Mouse (Mus musculus) heart, embryonic 13.5 days (tissue): ENCODE measurements at regions not wholly inside any gene's neighbourhood (a gene's known extent, or its start where the extent isn't known, plus 50 kb on each side); places are given as distances from the start of the nearest gene placed in this dataset.
"Not testable (repeated sequence)": the region's sequence is repeated elsewhere in the genome, so short reads cannot be mapped to it uniquely, and the experiment has no call there.

Experiments
- ATAC-seq: fragments of 200-750 bp; cut with Nextera tagmentation; 2 replicates; pipeline ENCODE4 v1.8.0; 2017; ENCODE audit warnings: moderate TSS enrichment; ENCODE audit not compliant: insufficient number of reproducible peaks, low FRiP score, low TSS enrichment; ENCODE audit errors: extremely low read depth
- H3K27ac ChIP-seq: fragments of 300-500 bp; sonication (generic); replicated peaks from 2 replicates; pipeline ENCODE4 v1.5.1; 2015; ENCODE audit warnings: moderate library complexity, mild to moderate bottlenecking, inconsistent platforms
- H3K27me3 ChIP-seq: fragments of 300-500 bp; sonication (generic); replicated peaks from 2 replicates; pipeline ENCODE4 v1.6.1; 2015; ENCODE audit warnings: mild to moderate bottlenecking, inconsistent platforms
- H3K36me3 ChIP-seq: fragments of 300-500 bp; sonication (generic); 2 replicates; pipeline ENCODE4 v1.6.1; 2015; ENCODE audit warnings: mild to moderate bottlenecking, inconsistent platforms
- H3K4me1 ChIP-seq: fragments of 300-500 bp; sonication (generic); 2 replicates; pipeline ENCODE4 v1.6.1; 2015; ENCODE audit warnings: inconsistent platforms
- H3K4me2 ChIP-seq: fragments of 300-500 bp; sonication (generic); 2 replicates; pipeline ENCODE4 v1.6.1; 2015; ENCODE audit warnings: inconsistent platforms, mild to moderate bottlenecking, moderate library complexity
- H3K4me3 ChIP-seq: fragments of 300-500 bp; sonication (generic); 2 replicates; pipeline ENCODE4 v1.5.1; 2015; ENCODE audit warnings: moderate library complexity, mild to moderate bottlenecking, inconsistent platforms
- H3K9ac ChIP-seq: fragments of 300-500 bp; sonication (generic); 2 replicates; pipeline ENCODE4 v1.6.1; 2015; ENCODE audit warnings: inconsistent platforms, mild to moderate bottlenecking, moderate library complexity
- H3K9me3 ChIP-seq: fragments of 300-500 bp; sonication (generic); 2 replicates; pipeline ENCODE4 v1.6.1; 2016; ENCODE audit warnings: inconsistent platforms
- WGBS: fragments of 180-500 bp; shearing (Covaris S2); methylation state at CpG from one replicate; pipeline ENCODE4 v1.1.7; 2015; ENCODE audit warnings: mixed read lengths; 5-methylcytosine and 5-hydroxymethylcytosine counted together

DNA sequence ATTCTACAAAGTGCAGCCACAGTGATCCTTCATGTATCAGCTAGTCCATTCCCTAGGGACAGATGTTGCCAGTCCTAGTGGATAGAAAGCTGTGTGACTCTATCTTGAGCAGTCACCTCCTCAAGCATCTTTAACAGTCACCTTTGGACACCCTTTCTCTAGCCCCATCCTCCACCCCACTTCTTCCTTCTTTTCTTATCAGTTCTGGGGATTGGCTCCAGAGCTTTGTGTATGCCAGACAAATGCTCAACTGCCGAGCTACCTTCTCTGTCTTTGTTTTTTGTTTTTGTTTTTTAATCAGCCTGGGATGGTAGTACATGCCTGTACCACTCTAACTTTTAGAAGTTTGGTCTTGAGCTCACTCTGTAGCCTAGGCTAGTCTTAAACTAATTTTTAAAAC lies 96.7 kb downstream of the Cd24a start:
- Histone ChIP-seq H3K36me3 (no peaks in the 10 kb centered on the region), H3K27me3 (no peaks in the 10 kb centered on the region), H3K4me3 (no peak overlapping the region), H3K9me3 (no peaks in the 10 kb centered on the region), H3K27ac (no peak overlapping the region), H3K4me2 (no peak overlapping the region), H3K4me1 (no peaks in the 10 kb centered on the region), H3K9ac (no peak overlapping the region)
- 26% methylated on average over 1 of the region's 1 CpGs for WGBS
- no peak for ATAC-seq

- H3K27me3 ChIP-seq, H3K4me3 ChIP-seq, H3K9ac ChIP-seq, H3K9me3 ChIP-seq, H3K36me3 ChIP-seq, H3K27ac ChIP-seq, H3K4me1 ChIP-seq, ATAC-seq, H3K4me2 ChIP-seq: not testable (repeated sequence)
- WGBS: 86% methylated on average over 1 of the region's 1 CpGs
Observed at GRCm38 (mm10) chr10:43675495-43675894, 97.4 kb downstream of the Cd24a start.

- 60% methylated on average over 5 of the region's 5 CpGs for whole genome bisulfite sequencing
- H3K4me1 ChIP-seq: no peaks in the 10 kb centered on the region
- H3K27ac ChIP-seq: no peak overlapping the region
- no peaks in the 10 kb centered on the region for H3K27me3 ChIP-seq
- H3K36me3 ChIP-seq: no peaks in the 10 kb centered on the region
- H3K4me3 ChIP-seq: no peak overlapping the region
- no peak overlapping the region for H3K9ac ChIP-seq
- H3K4me2 ChIP-seq: no peak overlapping the region
- H3K9me3 ChIP-seq: no peaks in the 10 kb centered on the region
- ATAC-seq: no peak
Observed at GRCm38 (mm10) chr10:43676289-43676688, 98.2 kb downstream of the Cd24a start.

DNA sequence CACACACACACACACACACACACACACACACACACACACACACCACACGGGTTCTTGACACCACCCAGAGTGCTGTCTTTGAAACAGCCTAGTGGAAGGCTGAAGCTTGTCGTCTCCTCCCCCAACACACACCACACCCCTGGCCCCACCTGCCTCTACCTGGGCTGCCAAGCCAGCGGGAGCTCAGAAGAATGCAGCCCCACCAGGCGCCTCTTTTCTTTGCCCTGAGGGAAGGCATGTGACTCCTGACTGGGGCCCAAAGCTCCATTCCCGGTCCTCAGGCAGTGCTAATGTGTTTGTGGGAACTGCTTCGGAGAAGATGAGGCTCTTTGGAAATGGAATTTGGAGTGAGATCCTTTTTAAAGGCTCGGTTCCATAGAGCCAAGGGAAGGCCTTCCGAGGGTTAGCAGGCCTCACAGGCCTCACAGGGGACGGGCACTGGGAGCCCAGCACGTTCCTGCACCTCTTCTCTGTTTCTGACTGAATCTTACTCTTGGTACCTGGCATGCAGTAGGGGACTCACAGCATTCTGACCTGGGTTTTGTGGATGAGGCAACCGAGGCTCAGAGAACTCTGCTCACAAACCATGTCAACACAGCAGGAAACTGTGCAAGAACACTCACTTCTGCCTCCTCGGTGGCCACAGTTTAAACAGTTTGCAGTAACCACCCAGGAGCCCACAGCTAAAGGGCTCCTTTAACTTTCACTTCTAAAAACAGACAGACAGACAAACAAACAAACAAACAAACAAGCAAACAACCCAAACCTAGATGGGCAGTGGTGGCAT lies 106.4 kb downstream of the Cd24a start:
- H3K4me2 ChIP-seq: no peak overlapping the region
- H3K4me1 ChIP-seq: peaks cover 12% of the 10 kb centered on the region
- H3K9me3 ChIP-seq: no peaks in the 10 kb centered on the region
- H3K4me3 ChIP-seq: no peak overlapping the region
- H3K36me3 ChIP-seq: no peaks in the 10 kb centered on the region
- no peak overlapping the region for H3K9ac ChIP-seq
- no peak overlapping the region for H3K27ac ChIP-seq
- ATAC-seq: no peak
- WGBS: 40% methylated on average over 12 of the region's 12 CpGs
- no peaks in the 10 kb centered on the region for H3K27me3 ChIP-seq

GRCm38 (mm10) chr10:43689161-43689913 lies 111.3 kb downstream of the Cd24a start:
- WGBS: 20% methylated on average over 10 of the region's 10 CpGs
- peak overlapping the region; percentile 47; the same call in 1 of the 2 replicates for H3K9ac ChIP-seq
- ATAC-seq: no peak

DNA sequence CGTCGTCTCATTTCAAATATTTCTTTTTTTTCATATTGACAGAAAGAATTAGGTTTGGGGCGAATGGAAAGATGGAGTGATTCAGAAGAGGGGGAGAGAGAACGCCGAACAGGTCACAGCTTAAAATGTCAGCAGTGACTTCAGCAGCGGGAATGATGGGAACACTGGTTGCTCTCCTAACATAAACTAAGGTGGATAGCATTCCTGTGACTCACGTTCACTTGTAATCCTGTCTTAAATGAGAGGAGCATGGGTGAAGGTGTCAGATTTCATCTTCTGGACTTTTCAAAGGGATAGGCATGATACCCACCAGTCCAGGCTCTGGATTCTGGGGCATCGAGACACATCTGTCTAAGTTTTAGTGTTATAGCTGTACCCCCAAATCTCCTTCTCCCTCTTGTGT lies 111.8 kb downstream of the Cd24a start:
- H3K4me1 ChIP-seq: peaks cover 44% of the 10 kb centered on the region
- 29% methylated on average over 8 of the region's 8 CpGs for WGBS
- no peaks in the 10 kb centered on the region for H3K27me3 ChIP-seq
- H3K4me3 ChIP-seq: no peak overlapping the region
- peak overlapping the region; percentile 47; the same call in 1 of the 2 replicates for H3K9ac ChIP-seq
- peak overlapping the region; percentile 56 for H3K4me2 ChIP-seq
- no peaks in the 10 kb centered on the region for H3K36me3 ChIP-seq
- H3K27ac ChIP-seq: no peak overlapping the region
- no peak for ATAC-seq
- H3K9me3 ChIP-seq: no peaks in the 10 kb centered on the region

More at GRCm38 (mm10) chr10:43689161-43689913, 111.3 kb downstream of the Cd24a start:
- Histone ChIP-seq H3K4me2 (peak overlapping the region; percentile 56), H3K4me1 (peaks cover 40% of the 10 kb centered on the region), H3K27me3 (no peaks in the 10 kb centered on the region), H3K36me3 (no peaks in the 10 kb centered on the region), H3K9me3 (no peaks in the 10 kb centered on the region), H3K4me3 (no peak overlapping the region), H3K27ac (no peak overlapping the region)

- no peaks in the 10 kb centered on the region for H3K36me3 ChIP-seq
- WGBS: 32% methylated on average over 5 of the region's 5 CpGs
- no peak overlapping the region for H3K4me2 ChIP-seq
- no peak overlapping the region for H3K9ac ChIP-seq
- no peak overlapping the region for H3K4me3 ChIP-seq
- no peaks in the 10 kb centered on the region for H3K27me3 ChIP-seq
- H3K9me3 ChIP-seq: no peaks in the 10 kb centered on the region
- no peak for ATAC-seq
- H3K27ac ChIP-seq: 0 out of 2 replicates have a peak overlapping the region, but pooled peaks have one; percentile 36
- peaks cover 44% of the 10 kb centered on the region for H3K4me1 ChIP-seq
Observed at GRCm38 (mm10) chr10:43693974-43694373, 115.9 kb downstream of the Cd24a start.

DNA sequence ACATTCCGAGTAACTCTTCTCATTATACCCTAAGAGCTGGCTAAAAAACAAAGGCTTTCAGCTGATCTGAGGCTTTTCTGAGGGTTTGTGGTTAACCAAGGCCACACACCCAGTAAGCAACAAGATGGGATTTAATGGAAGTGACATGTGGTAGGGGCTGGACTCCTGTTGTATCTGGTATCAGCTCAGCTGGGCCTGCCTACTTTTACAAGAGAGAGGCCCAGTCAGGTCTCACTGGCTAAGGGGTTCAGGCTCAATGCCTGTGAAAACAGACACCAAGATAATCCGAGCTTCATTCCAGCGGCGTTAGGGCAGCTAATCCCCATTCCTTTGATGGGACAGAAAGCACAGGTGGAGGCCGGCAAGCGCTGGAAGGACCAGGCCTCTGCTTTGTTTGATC lies 116.4 kb downstream of the Cd24a start:
- Histone ChIP-seq H3K4me1 (peaks cover 38% of the 10 kb centered on the region), H3K36me3 (no peaks in the 10 kb centered on the region), H3K9ac (no peak overlapping the region), H3K4me2 (no peak overlapping the region), H3K27me3 (no peaks in the 10 kb centered on the region), H3K9me3 (no peaks in the 10 kb centered on the region), H3K4me3 (no peak overlapping the region), H3K27ac (0 out of 2 replicates have a peak overlapping the region, but pooled peaks have one; percentile 36)
- 25% methylated on average over 6 of the region's 6 CpGs for WGBS
- ATAC-seq: no peak

DNA sequence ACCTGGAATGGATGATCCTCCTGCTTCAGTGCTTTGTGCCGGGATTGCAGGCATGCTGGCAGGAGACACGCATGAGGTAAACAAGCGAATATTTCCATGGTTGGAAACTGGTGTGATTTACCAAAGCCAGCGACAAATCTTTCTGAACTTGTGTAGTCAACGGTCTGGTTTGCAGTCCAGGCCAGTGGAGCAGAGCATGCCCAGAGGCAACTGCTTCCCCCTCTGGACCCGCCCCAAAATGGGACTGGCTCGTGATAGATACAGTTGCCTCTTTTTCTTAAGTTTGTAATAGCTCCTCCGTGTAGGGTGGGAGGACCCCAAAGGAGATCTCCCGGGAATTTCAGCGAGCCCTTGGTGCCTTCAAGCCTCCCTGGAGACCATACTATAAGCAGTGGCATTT lies 117.4 kb downstream of the Cd24a start:
- Histone ChIP-seq H3K4me2 (no peak overlapping the region), H3K9me3 (no peaks in the 10 kb centered on the region), H3K9ac (no peak overlapping the region), H3K4me3 (no peak overlapping the region), H3K36me3 (no peaks in the 10 kb centered on the region), H3K27me3 (no peaks in the 10 kb centered on the region), H3K27ac (no peak overlapping the region), H3K4me1 (peaks cover 29% of the 10 kb centered on the region)
- no peak for ATAC-seq
- WGBS: 73% methylated on average over 10 of the region's 10 CpGs

DNA sequence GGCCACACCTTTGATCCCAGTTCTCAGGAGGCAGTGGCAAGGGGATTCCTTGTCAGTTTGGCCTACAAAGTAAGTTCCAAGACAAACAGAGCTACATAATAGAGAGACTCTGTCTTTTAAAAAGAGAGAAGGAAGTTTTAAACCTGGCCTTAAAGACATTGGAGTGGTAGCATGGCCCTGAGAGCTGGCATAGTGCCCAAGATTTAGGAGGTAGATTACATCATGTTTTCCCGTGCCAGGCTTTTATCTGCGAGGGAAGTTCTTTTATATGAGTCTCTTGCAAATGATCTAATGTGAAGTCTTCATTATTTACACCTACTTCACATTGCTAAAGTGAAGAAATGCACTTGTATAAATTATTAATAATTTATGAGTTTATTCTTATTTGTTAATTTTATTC lies 119.8 kb downstream of the Cd24a start:
- WGBS: 62% methylated on average over 2 of the region's 2 CpGs
- ATAC-seq: no peak

GRCm38 (mm10) chr10:43700371-43701289 lies 122.5 kb downstream of the Cd24a start:
- H3K4me1 ChIP-seq: 0 out of 2 replicates have a peak, but pooled peaks cover 3% of the 10 kb centered on the region
- H3K9me3 ChIP-seq: no peaks in the 10 kb centered on the region
- H3K4me2 ChIP-seq: no peak overlapping the region
- no peak overlapping the region for H3K27ac ChIP-seq
- H3K9ac ChIP-seq: no peak overlapping the region
- no peak overlapping the region for H3K4me3 ChIP-seq
- no peaks in the 10 kb centered on the region for H3K36me3 ChIP-seq
- 77% methylated on average over 13 of the region's 13 CpGs for WGBS
- ATAC-seq: no peak
- H3K27me3 ChIP-seq: no peaks in the 10 kb centered on the region; the same call in 1 of the 2 replicates

More for the DNA sequence above, 119.8 kb downstream of the Cd24a start:
- Histone ChIP-seq H3K4me3 (no peak overlapping the region), H3K4me2 (no peak overlapping the region), H3K27ac (no peak overlapping the region), H3K9me3 (no peaks in the 10 kb centered on the region), H3K27me3 (no peaks in the 10 kb centered on the region), H3K4me1 (peaks cover 20% of the 10 kb centered on the region), H3K36me3 (no peaks in the 10 kb centered on the region), H3K9ac (no peak overlapping the region)
